Mouse (Mus musculus) urinary bladder, adult 18-20 months (tissue): ENCODE results near the gene Gdi2.

Experiments used
- DNase-seq, 2 experiments: peaks; one replicate each; pipeline ENCODE4 v3.0.0; 2022; ENCODE audit warnings: low spot score in 2 of 2, mixed read lengths in 2 of 2

Gene Gdi2

GRCm38 (mm10) chr13:3547410-3547809 is 9.5 kb downstream of the Gdi2 start:
- DNase-seq = no peak

- no peak for DNase-seq
These were observed 10.0 kb downstream of the Gdi2 start for GRCm38 (mm10) chr13:3547856-3548255.

GRCm38 (mm10) chr13:3563130-3563529 is 25.3 kb downstream of the Gdi2 start:
- no peak for DNase-seq

- no peak for DNase-seq
These were observed 26.1 kb downstream of the Gdi2 start for GRCm38 (mm10) chr13:3563953-3564352.

- no peak for DNase-seq
These were observed 52.9 kb downstream of the Gdi2 start for GRCm38 (mm10) chr13:3590789-3591188.

GRCm38 (mm10) chr13:3594311-3594710 is 56.4 kb downstream of the Gdi2 start:
- DNase-seq = no peak

- no peak for DNase-seq
These were observed 58.4 kb downstream of the Gdi2 start for GRCm38 (mm10) chr13:3596232-3596631.

- DNase-seq = no peak
These were observed 71.9 kb downstream of the Gdi2 start for GRCm38 (mm10) chr13:3609780-3610117.

GRCm38 (mm10) chr13:3610118-3610794 is 72.4 kb downstream of the Gdi2 start:
- peak in 1 of 2 experiments; percentile 37 for DNase-seq

GRCm38 (mm10) chr13:3610795-3611438 is 73.1 kb downstream of the Gdi2 start, which contains the start of gene Fam208b:
TSS of gene Fam208b (minus strand) at chr13:3611108.
- peak; percentile 92 to 98 for DNase-seq
